ENCODE assay signal across 8 mouse cellular contexts in the genomic region with DNA sequence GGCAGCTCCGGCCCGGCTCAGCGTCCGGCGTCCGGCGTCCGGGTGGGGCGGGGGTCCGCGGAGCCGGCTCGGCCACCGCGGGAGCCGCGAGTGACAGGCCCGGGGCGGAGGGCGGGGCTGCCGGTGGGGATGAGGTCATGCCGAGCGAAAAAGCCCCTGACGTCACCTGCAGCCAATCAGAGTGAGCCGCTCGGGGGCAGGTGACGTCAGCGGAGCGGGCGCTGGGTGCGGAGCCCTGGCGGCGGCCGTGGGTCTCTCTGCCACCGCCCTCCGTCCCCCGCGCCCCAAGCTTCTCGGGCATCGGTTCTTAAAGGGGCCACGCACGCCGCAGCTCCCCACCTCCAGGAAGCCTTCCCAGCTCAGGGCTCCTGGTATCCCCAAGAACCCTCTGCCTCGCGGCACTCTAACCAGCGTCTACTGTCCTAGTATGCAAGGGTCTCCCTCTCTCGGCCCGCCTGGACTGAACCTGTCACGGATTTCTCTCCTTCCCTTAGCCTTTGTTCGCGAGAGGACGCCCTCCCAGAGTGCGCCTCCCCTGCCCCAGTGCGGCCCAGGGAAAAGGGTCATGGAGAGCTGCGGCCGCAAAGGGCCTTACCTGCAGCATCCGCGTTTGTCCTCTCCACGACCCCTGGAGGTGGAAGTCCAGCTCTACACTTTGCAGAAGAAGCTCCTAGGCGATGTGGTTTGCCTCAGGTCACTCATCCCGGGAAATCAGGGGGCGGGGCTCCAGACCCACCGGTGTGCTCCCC. TPM values are rescaled to one million over a fixed set of nuclear protein-coding genes. Genes with fewer than 3 reads are reported as not detected.
DNase-seq lines count a peak whose midpoint lies in the region; ATAC-seq lines count a peak whose summit lies in the region.

A gene (minus strand): TSS at position 661 of the 749 bp plus-strand sequence.

- H3K4me2 ChIP-seq in hindbrain, embryonic 15.5 days, result peak within 1 kb of the TSS; percentile 92

- no peaks in the 10 kb centered on the region for H3K36me3 ChIP-seq in hindbrain, embryonic 15.5 days

- peaks cover 53% of the 10 kb centered on the region for H3K4me1 ChIP-seq in hindbrain, embryonic 15.5 days (replicated peaks)

- peak; percentile 52 for DNase-seq in WW6 (ENCODE audit: low read depth, low spot score)
- peak; percentile 92 to 95 for DNase-seq in cerebellum, postnatal 4 days (ENCODE audit: low spot score in 2 of 2)
- DNase-seq in gastrocnemius, adult 18-20 months (ENCODE audit: low spot score), result peak; percentile 93
- DNase-seq in layer of hippocampus, postnatal 36 days, result peak; percentile 94 to 96
- DNase-seq in lung, postnatal 25 days (ENCODE audit: low spot score), result peak; percentile 91
- DNase-seq in retina, adult 2 months (ENCODE audit: low read depth, low spot score), result peak; percentile 86
- peak; percentile 86 for DNase-seq in thymus, postnatal 25 days

- peak; percentile 81 for ATAC-seq in hindbrain, embryonic 15.5 days (ENCODE audit: low FRiP score, low read depth)

- H3K27me3 ChIP-seq in hindbrain, embryonic 15.5 days, result no peaks in the 10 kb centered on the region

- WGBS in hindbrain, embryonic 15.5 days, result under 1% methylated on average over 52 of the region's 63 CpGs

- no peaks in the 10 kb centered on the region for H3K9me3 ChIP-seq in hindbrain, embryonic 15.5 days

- peak within 1 kb of the TSS; percentile 82 for H3K4me3 ChIP-seq in hindbrain, embryonic 15.5 days

- H3K9ac ChIP-seq in hindbrain, embryonic 15.5 days, result peak within 1 kb of the TSS; percentile 97

- H3K27ac ChIP-seq in hindbrain, embryonic 15.5 days (replicated peaks), result peak within 1 kb of the TSS; percentile 95

RNA-seq across cellular contexts. Expression of the gene that starts here (rescaled TPM):
- 10 to 100 TPM; 21.9 to 41.2 TPM for total RNA-seq in gastrocnemius, adult 18-20 months (2021)
- polyA plus RNA-seq in hindbrain, embryonic 15.5 days (2015; fragmentation: Nextera tagmentation; extraction: Ambion mirVana), result 117 and 134 TPM in 2 replicates
- 100 to 1,000 TPM; 123 to 125 TPM for total RNA-seq in layer of hippocampus, postnatal 36 days (2021)

Comparison
In these comparisons a context has a peak if more than half of its experiments do, and no peak if none do; other contexts are left out.
1. Peak in every context shown above with its lines: DNase-seq, ATAC-seq, H3K4me3 ChIP-seq and H3K27ac ChIP-seq.